Mouse (Mus musculus) urinary bladder, postnatal 14 days (tissue): ENCODE data around the gene Ryr3.
A peak's percentile ranks its signal among the peaks of the same experiment; 100 is the strongest.

ENCODE experiments used
- DNase-seq: peaks from one replicate; pipeline ENCODE4 v3.0.0; 2021; ENCODE audit warnings: low spot score

Gene Ryr3

GRCm38 (mm10) chr2:113216746-113217461 lies at the start of gene Ryr3:
Gene Ryr3, minus strand, starts transcription at chr2:113217096.
- peak; percentile 36 for DNase-seq

- DNase-seq = no peak
Observed at GRCm38 (mm10) chr2:113238871-113239270, 22.0 kb upstream of the Ryr3 start.

- DNase-seq = no peak
Observed at GRCm38 (mm10) chr2:113236993-113237392, 20.1 kb upstream of the Ryr3 start.

- DNase-seq = no peak
Observed at GRCm38 (mm10) chr2:113234559-113234958, 17.7 kb upstream of the Ryr3 start.

- DNase-seq = no peak
Observed at GRCm38 (mm10) chr2:113233356-113233755, 16.5 kb upstream of the Ryr3 start.

- DNase-seq = no peak
Observed at GRCm38 (mm10) chr2:113216105-113216745, 671 bp downstream of the Ryr3 start.

- DNase-seq = no peak
Observed at GRCm38 (mm10) chr2:113210023-113210422, 6.9 kb downstream of the Ryr3 start.

- no peak for DNase-seq
Observed at GRCm38 (mm10) chr2:113209263-113209662, 7.6 kb downstream of the Ryr3 start.

GRCm38 (mm10) chr2:113202857-113203256 lies 14.0 kb downstream of the Ryr3 start:
- DNase-seq = no peak

GRCm38 (mm10) chr2:113199030-113199679 lies 17.7 kb downstream of the Ryr3 start:
- DNase-seq = no peak

GRCm38 (mm10) chr2:113187158-113187557 lies 29.7 kb downstream of the Ryr3 start:
- DNase-seq = no peak

- DNase-seq = no peak
Observed at GRCm38 (mm10) chr2:113181701-113182100, 35.2 kb downstream of the Ryr3 start.

GRCm38 (mm10) chr2:113178047-113178446 lies 38.8 kb downstream of the Ryr3 start:
- no peak for DNase-seq

GRCm38 (mm10) chr2:113176337-113176736 lies 40.6 kb downstream of the Ryr3 start:
- no peak for DNase-seq

GRCm38 (mm10) chr2:113168096-113168495 lies 48.8 kb downstream of the Ryr3 start:
- DNase-seq = no peak

GRCm38 (mm10) chr2:113161494-113161893 lies 55.4 kb downstream of the Ryr3 start:
- DNase-seq = no peak

- no peak for DNase-seq
Observed at GRCm38 (mm10) chr2:113137766-113138165, 79.1 kb downstream of the Ryr3 start.

- no peak for DNase-seq
Observed at GRCm38 (mm10) chr2:113123476-113123875, 93.4 kb downstream of the Ryr3 start.

- no peak for DNase-seq
Observed at GRCm38 (mm10) chr2:113119080-113119479, 97.8 kb downstream of the Ryr3 start.

- no peak for DNase-seq
Observed at GRCm38 (mm10) chr2:113116788-113117187, 100.1 kb downstream of the Ryr3 start.

GRCm38 (mm10) chr2:113115897-113116283 lies 101.0 kb downstream of the Ryr3 start:
- no peak for DNase-seq

- no peak for DNase-seq
Observed at GRCm38 (mm10) chr2:113115248-113115896, 101.5 kb downstream of the Ryr3 start.

GRCm38 (mm10) chr2:113104609-113105008 lies 112.3 kb downstream of the Ryr3 start:
- no peak for DNase-seq
